Mouse (Mus musculus): ENCODE data around the gene Tbc1d1. TPM values are rescaled to one million over a fixed set of nuclear protein-coding genes. Genes with fewer than 3 reads are reported as not detected.

Gene Tbc1d1
- polyA plus RNA-seq, 1 experiment from 2014 or later, result 33.4 TPM

GRCm38 (mm10) chr5:64174429-64174935 is 18.4 kb downstream of the Tbc1d1 start:
- H3K4me3 ChIP-seq (ENCODE audit: control insufficient read depth in 1 of 2, insufficient read depth in 1 of 2, low read depth in 1 of 2, low read length in 2 of 2), result no peak overlapping the region
- 59% methylated on average over 5 of the region's 5 CpGs for WGBS
- no peak for ATAC-seq (ENCODE audit: insufficient number of reproducible peaks, insufficient read depth, low FRiP score, low read depth)

GRCm38 (mm10) chr5:64180548-64180947 is 24.4 kb downstream of the Tbc1d1 start:
- no peak overlapping the region for H3K4me2 ChIP-seq (ENCODE audit: low read length)
- H3K4me1 ChIP-seq (ENCODE audit: control insufficient read depth in 2 of 2, insufficient read depth in 2 of 2, low read length in 2 of 2), result no peaks in the 10 kb centered on the region; a peak in 1 of 4 replicates
- H3K36me3 ChIP-seq (ENCODE audit: control insufficient read depth, insufficient read depth, low read length), result no peaks in the 10 kb centered on the region
- no peak for ATAC-seq (ENCODE audit: insufficient number of reproducible peaks, insufficient read depth, low FRiP score, low read depth)
- H3K9ac ChIP-seq (ENCODE audit: low read length), result no peak overlapping the region
- no peaks in the 10 kb centered on the region for H3K27me3 ChIP-seq (ENCODE audit: control insufficient read depth, insufficient read depth, low read length)
- no peak overlapping the region for H3K27ac ChIP-seq (replicated peaks in 1 of 2; ENCODE audit: control insufficient read depth in 1 of 2, insufficient read depth in 1 of 2, low read depth in 2 of 2, low read length in 2 of 2)
- no peak overlapping the region for H3K4me3 ChIP-seq (ENCODE audit: control insufficient read depth in 1 of 2, insufficient read depth in 1 of 2, low read depth in 1 of 2, low read length in 2 of 2)
- 58% methylated on average over 8 of the region's 8 CpGs for WGBS
- H3K9me3 ChIP-seq (ENCODE audit: control insufficient read depth, low read length), result no peaks in the 10 kb centered on the region

More at GRCm38 (mm10) chr5:64174429-64174935, 18.4 kb downstream of the Tbc1d1 start:
- Histone ChIP-seq H3K27me3 (ENCODE audit: control insufficient read depth, insufficient read depth, low read length) (no peaks in the 10 kb centered on the region), H3K4me2 (ENCODE audit: low read length) (no peak overlapping the region), H3K9me3 (ENCODE audit: control insufficient read depth, low read length) (no peaks in the 10 kb centered on the region), H3K4me1 (ENCODE audit: control insufficient read depth in 2 of 2, insufficient read depth in 2 of 2, low read length in 2 of 2) (0 out of 4 replicates have a peak, but pooled peaks cover 0 to 3% of the 10 kb centered on the region in 2 experiments), H3K9ac (ENCODE audit: low read length) (no peak overlapping the region), H3K36me3 (ENCODE audit: control insufficient read depth, insufficient read depth, low read length) (no peaks in the 10 kb centered on the region), H3K27ac (replicated peaks in 1 of 2; ENCODE audit: control insufficient read depth in 1 of 2, insufficient read depth in 1 of 2, low read depth in 2 of 2, low read length in 2 of 2) (0 out of 4 replicates have a peak overlapping the region, but pooled peaks of 1 of the 2 experiments have one; percentile 10)

GRCm38 (mm10) chr5:64183712-64184111 is 27.6 kb downstream of the Tbc1d1 start:
- ATAC-seq (ENCODE audit: insufficient number of reproducible peaks, insufficient read depth, low FRiP score, low read depth), result no peak
- no peaks in the 10 kb centered on the region for H3K36me3 ChIP-seq (ENCODE audit: control insufficient read depth, insufficient read depth, low read length)
- H3K4me3 ChIP-seq (ENCODE audit: control insufficient read depth in 1 of 2, insufficient read depth in 1 of 2, low read depth in 1 of 2, low read length in 2 of 2), result no peak overlapping the region
- H3K4me2 ChIP-seq (ENCODE audit: low read length), result no peak overlapping the region
- no peaks in the 10 kb centered on the region for H3K9me3 ChIP-seq (ENCODE audit: control insufficient read depth, low read length)
- no peak overlapping the region for H3K27ac ChIP-seq (replicated peaks in 1 of 2; ENCODE audit: control insufficient read depth in 1 of 2, insufficient read depth in 1 of 2, low read depth in 2 of 2, low read length in 2 of 2)
- H3K9ac ChIP-seq (ENCODE audit: low read length), result no peak overlapping the region
- H3K4me1 ChIP-seq (ENCODE audit: control insufficient read depth in 2 of 2, insufficient read depth in 2 of 2, low read length in 2 of 2), result no peaks in the 10 kb centered on the region; a peak in 1 of 4 replicates
- WGBS, result 73% methylated on average over 4 of the region's 4 CpGs
- no peaks in the 10 kb centered on the region for H3K27me3 ChIP-seq (ENCODE audit: control insufficient read depth, insufficient read depth, low read length)

GRCm38 (mm10) chr5:64185257-64185656 is 29.2 kb downstream of the Tbc1d1 start:
- Histone ChIP-seq H3K4me3 (ENCODE audit: control insufficient read depth in 1 of 2, insufficient read depth in 1 of 2, low read depth in 1 of 2, low read length in 2 of 2) (no peak overlapping the region), H3K27me3 (ENCODE audit: control insufficient read depth, insufficient read depth, low read length) (no peaks in the 10 kb centered on the region), H3K9ac (ENCODE audit: low read length) (no peak overlapping the region), H3K9me3 (ENCODE audit: control insufficient read depth, low read length) (no peaks in the 10 kb centered on the region), H3K4me2 (ENCODE audit: low read length) (no peak overlapping the region), H3K36me3 (ENCODE audit: control insufficient read depth, insufficient read depth, low read length) (no peaks in the 10 kb centered on the region), H3K27ac (replicated peaks in 1 of 2; ENCODE audit: control insufficient read depth in 1 of 2, insufficient read depth in 1 of 2, low read depth in 2 of 2, low read length in 2 of 2) (no peak overlapping the region), H3K4me1 (ENCODE audit: control insufficient read depth in 2 of 2, insufficient read depth in 2 of 2, low read length in 2 of 2) (no peaks in the 10 kb centered on the region; a peak in 1 of 4 replicates)
- ATAC-seq (ENCODE audit: insufficient number of reproducible peaks, insufficient read depth, low FRiP score, low read depth), result no peak
- 65% methylated on average over 7 of the region's 7 CpGs for WGBS

GRCm38 (mm10) chr5:64186566-64186965 is 30.5 kb downstream of the Tbc1d1 start:
- no peak overlapping the region for H3K4me3 ChIP-seq (ENCODE audit: control insufficient read depth in 1 of 2, insufficient read depth in 1 of 2, low read depth in 1 of 2, low read length in 2 of 2)
- 73% methylated on average over 5 of the region's 5 CpGs for WGBS
- no peaks in the 10 kb centered on the region for H3K27me3 ChIP-seq (ENCODE audit: control insufficient read depth, insufficient read depth, low read length)
- peaks cover 7% of the 10 kb centered on the region for H3K9me3 ChIP-seq (ENCODE audit: control insufficient read depth, low read length)
- H3K4me1 ChIP-seq (ENCODE audit: control insufficient read depth in 2 of 2, insufficient read depth in 2 of 2, low read length in 2 of 2), result no peaks in the 10 kb centered on the region
- H3K4me2 ChIP-seq (ENCODE audit: low read length), result no peak overlapping the region
- no peak overlapping the region for H3K27ac ChIP-seq (replicated peaks in 1 of 2; ENCODE audit: control insufficient read depth in 1 of 2, insufficient read depth in 1 of 2, low read depth in 2 of 2, low read length in 2 of 2)
- no peak overlapping the region for H3K9ac ChIP-seq (ENCODE audit: low read length)
- ATAC-seq (ENCODE audit: insufficient number of reproducible peaks, insufficient read depth, low FRiP score, low read depth), result no peak
- H3K36me3 ChIP-seq (ENCODE audit: control insufficient read depth, insufficient read depth, low read length), result peaks cover 5% of the 10 kb centered on the region; the same call in 1 of the 2 replicates

- Histone ChIP-seq H3K9ac (ENCODE audit: low read length) (no peak overlapping the region), H3K27ac (replicated peaks in 1 of 2; ENCODE audit: control insufficient read depth in 1 of 2, insufficient read depth in 1 of 2, low read depth in 2 of 2, low read length in 2 of 2) (no peak overlapping the region), H3K27me3 (ENCODE audit: control insufficient read depth, insufficient read depth, low read length) (no peaks in the 10 kb centered on the region), H3K4me3 (ENCODE audit: control insufficient read depth in 1 of 2, insufficient read depth in 1 of 2, low read depth in 1 of 2, low read length in 2 of 2) (no peak overlapping the region), H3K36me3 (ENCODE audit: control insufficient read depth, insufficient read depth, low read length) (peaks cover 5% of the 10 kb centered on the region; the same call in 1 of the 2 replicates), H3K4me1 (ENCODE audit: control insufficient read depth in 2 of 2, insufficient read depth in 2 of 2, low read length in 2 of 2) (no peaks in the 10 kb centered on the region), H3K4me2 (ENCODE audit: low read length) (no peak overlapping the region), H3K9me3 (ENCODE audit: control insufficient read depth, low read length) (peaks cover 7% of the 10 kb centered on the region)
- no peak for ATAC-seq (ENCODE audit: insufficient number of reproducible peaks, insufficient read depth, low FRiP score, low read depth)
- WGBS, result 50% methylated on average over 3 of the region's 3 CpGs
Observed at GRCm38 (mm10) chr5:64188083-64188648, 32.1 kb downstream of the Tbc1d1 start.

GRCm38 (mm10) chr5:64190892-64191291 is 34.8 kb downstream of the Tbc1d1 start:
- Histone ChIP-seq H3K36me3 (ENCODE audit: control insufficient read depth, insufficient read depth, low read length) (peaks cover 5% of the 10 kb centered on the region; the same call in 1 of the 2 replicates), H3K27me3 (ENCODE audit: control insufficient read depth, insufficient read depth, low read length) (no peaks in the 10 kb centered on the region), H3K9ac (ENCODE audit: low read length) (no peak overlapping the region), H3K9me3 (ENCODE audit: control insufficient read depth, low read length) (peaks cover 7% of the 10 kb centered on the region), H3K4me2 (ENCODE audit: low read length) (no peak overlapping the region), H3K4me3 (ENCODE audit: control insufficient read depth in 1 of 2, insufficient read depth in 1 of 2, low read depth in 1 of 2, low read length in 2 of 2) (no peak overlapping the region), H3K27ac (replicated peaks in 1 of 2; ENCODE audit: control insufficient read depth in 1 of 2, insufficient read depth in 1 of 2, low read depth in 2 of 2, low read length in 2 of 2) (no peak overlapping the region), H3K4me1 (ENCODE audit: control insufficient read depth in 2 of 2, insufficient read depth in 2 of 2, low read length in 2 of 2) (no peaks in the 10 kb centered on the region)
- no peak for ATAC-seq (ENCODE audit: insufficient number of reproducible peaks, insufficient read depth, low FRiP score, low read depth)
- 94% methylated on average over 5 of the region's 5 CpGs for WGBS
